ENCODE assay signal across 9 mouse cellular contexts in the genomic region with DNA sequence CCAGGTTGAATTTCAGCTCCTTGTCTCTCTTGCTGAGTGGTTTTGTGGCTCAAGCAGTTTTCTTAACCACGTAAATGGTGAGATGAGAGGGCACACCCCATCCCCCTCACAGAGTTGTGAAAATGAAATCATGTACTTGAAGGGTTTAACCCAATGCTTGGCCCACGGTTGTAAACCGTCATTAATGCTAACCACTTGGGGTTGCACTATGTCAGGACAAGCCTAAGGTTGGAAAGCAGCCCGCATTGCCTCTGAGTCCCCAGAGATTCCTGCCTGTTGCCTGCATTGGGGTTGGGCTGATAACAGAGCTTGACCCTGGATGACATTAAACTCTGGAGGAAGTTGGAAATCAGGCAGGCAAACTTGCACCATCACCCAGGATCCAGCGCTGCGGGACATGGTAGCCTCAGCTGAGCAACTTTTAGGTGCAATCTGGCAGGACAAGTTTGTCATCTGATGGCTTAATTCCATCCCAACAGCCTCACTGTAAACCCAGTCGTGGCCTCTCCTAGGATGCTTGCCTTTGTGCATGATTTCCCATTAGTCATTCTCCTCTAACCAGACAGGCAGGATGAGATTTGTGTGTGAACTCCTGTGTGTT. TPM values are rescaled to one million over a fixed set of nuclear protein-coding genes. Genes with fewer than 3 reads are reported as not detected.
DNase-seq lines count a peak whose midpoint lies in the region; ATAC-seq and TF ChIP-seq lines count a peak whose summit lies in the region.
"Had no signal": no experiment of that assay in that cellular context is flagged by ENCODE, and none has a peak within 500 bp of the region (broad histone marks: within the 10 kb centered on the region; RNA-seq: fewer than 3 reads in every experiment).

No protein-coding gene starts in this region.

- peak overlapping the region; percentile 99 for H3K9ac ChIP-seq in forebrain, postnatal 0 days
- H3K9ac ChIP-seq in limb, embryonic 11.5 days (ENCODE audit: low read length), result peak overlapping the region; percentile 91
- peak overlapping the region; percentile 76 for H3K9ac ChIP-seq in stomach, postnatal 0 days (ENCODE audit: low read length)

- H3K27ac ChIP-seq in layer of hippocampus, adult 2 months, result peak overlapping the region; percentile 97
- peak overlapping the region; percentile 100 for H3K27ac ChIP-seq in forebrain, postnatal 0 days (ENCODE audit: low read depth, low read length)
- peak overlapping the region; percentile 100 for H3K27ac ChIP-seq in hindbrain, embryonic 10.5 days
- peak overlapping the region; percentile 78; the same call in 1 of the 2 replicates for H3K27ac ChIP-seq in limb, embryonic 11.5 days (replicated peaks; ENCODE audit: low read depth, low read length)
- peak overlapping the region; percentile 87 for H3K27ac ChIP-seq in stomach, postnatal 0 days (replicated peaks)

- peak overlapping the region; percentile 87 for H3K4me3 ChIP-seq in layer of hippocampus, adult 2 months
- H3K4me3 ChIP-seq in forebrain, postnatal 0 days (ENCODE audit: low read depth, low read length), result peak overlapping the region; percentile 99
- peak overlapping the region; percentile 91 for H3K4me3 ChIP-seq in hindbrain, embryonic 10.5 days
- H3K4me3 ChIP-seq in limb, embryonic 11.5 days (ENCODE audit: low read depth, low read length), result peak overlapping the region; percentile 88
- H3K4me3 ChIP-seq in stomach, postnatal 0 days (ENCODE audit: low read depth, low read length), result peak overlapping the region; percentile 86

- no peaks in the 10 kb centered on the region for H3K36me3 ChIP-seq in forebrain, postnatal 0 days (ENCODE audit: insufficient read depth)
- H3K36me3 ChIP-seq in hindbrain, embryonic 10.5 days, result no peaks in the 10 kb centered on the region
- H3K36me3 ChIP-seq in limb, embryonic 11.5 days (ENCODE audit: control insufficient read depth, insufficient read depth, low read length), result no peaks in the 10 kb centered on the region
- no peaks in the 10 kb centered on the region for H3K36me3 ChIP-seq in stomach, postnatal 0 days (ENCODE audit: control insufficient read depth, insufficient read depth, low read length)

- no peak for DNase-seq in layer of hippocampus, adult 2 months (ENCODE audit: low spot score in 2 of 2)
- DNase-seq in layer of hippocampus, adult 18-20 months (ENCODE audit: low spot score in 2 of 2), result no peak
- peak; percentile 62 for DNase-seq in cerebellum, adult 11-12 months
- no peak for DNase-seq in forebrain, postnatal 0 days
- peak; percentile 60 for DNase-seq in hindbrain, embryonic 10.5 days (ENCODE audit: low spot score)
- peak; percentile 56 for DNase-seq in limb, embryonic 11.5 days (ENCODE audit: low spot score)
- peak; percentile 18 for DNase-seq in stomach, postnatal 0 days (ENCODE audit: low spot score)

- H3K4me1 ChIP-seq in forebrain, postnatal 0 days (ENCODE audit: insufficient read depth), result peaks cover 16% of the 10 kb centered on the region
- H3K4me1 ChIP-seq in hindbrain, embryonic 10.5 days (replicated peaks), result peaks cover 74% of the 10 kb centered on the region
- peaks cover 10% of the 10 kb centered on the region for H3K4me1 ChIP-seq in limb, embryonic 11.5 days (ENCODE audit: control insufficient read depth, insufficient read depth, low read length)
- peaks cover 8% of the 10 kb centered on the region; the same call in 1 of the 2 replicates for H3K4me1 ChIP-seq in stomach, postnatal 0 days (replicated peaks; ENCODE audit: control insufficient read depth, insufficient read depth)

- 20% methylated on average over 7 of the region's 7 CpGs for WGBS in forebrain, postnatal 0 days
- WGBS in hindbrain, embryonic 10.5 days, result 20% methylated on average over 7 of the region's 7 CpGs
- 25% methylated on average over 7 of the region's 7 CpGs for WGBS in limb, embryonic 11.5 days
- 7% methylated on average over 7 of the region's 7 CpGs for WGBS in stomach, postnatal 0 days

- H3K4me2 ChIP-seq in forebrain, postnatal 0 days (ENCODE audit: low read depth), result peak overlapping the region; percentile 63
- H3K4me2 ChIP-seq in limb, embryonic 11.5 days (ENCODE audit: low read depth, severe bottlenecking), result peak overlapping the region; percentile 74
- H3K4me2 ChIP-seq in stomach, postnatal 0 days (replicated peaks; ENCODE audit: low read depth), result peak overlapping the region; percentile 98

- 0 out of 2 replicates have a peak, but pooled peaks have one; percentile 0 for ATAC-seq in forebrain, postnatal 0 days
- ATAC-seq in limb, embryonic 11.5 days (ENCODE audit: insufficient number of reproducible peaks, low FRiP score, low TSS enrichment, low read depth), result peak; percentile 4; the same call in 1 of the 2 replicates
- ATAC-seq in megakaryocyte-erythroid progenitor cell, adult 5-6 weeks (replicated peaks; ENCODE audit: low FRiP score, low TSS enrichment, poor library complexity, severe bottlenecking), result peak; percentile 31
- 0 out of 2 replicates have a peak, but pooled peaks have one; percentile 5 for ATAC-seq in stomach, postnatal 0 days (ENCODE audit: low FRiP score, low TSS enrichment)

- no peak for TF ChIP-seq CTCF in layer of hippocampus, adult 2 months (conservative IDR thresholded peaks at IDR 0.05)
- TF ChIP-seq CTCF in forebrain, postnatal 0 days (IDR thresholded peaks at IDR 0.05; ENCODE audit: low read depth), result no peak
- no peak for TF ChIP-seq CTCF in stomach, postnatal 0 days (IDR thresholded peaks at IDR 0.05; ENCODE audit: low read depth)

- no peaks in the 10 kb centered on the region for H3K9me3 ChIP-seq in forebrain, postnatal 0 days (ENCODE audit: low read length)
- H3K9me3 ChIP-seq in hindbrain, embryonic 10.5 days, result no peaks in the 10 kb centered on the region
- H3K9me3 ChIP-seq in limb, embryonic 11.5 days (ENCODE audit: control insufficient read depth, low read length), result no peaks in the 10 kb centered on the region
- H3K9me3 ChIP-seq in stomach, postnatal 0 days (ENCODE audit: control insufficient read depth, low read length), result no peaks in the 10 kb centered on the region

- TF ChIP-seq EP300 in stomach, postnatal 0 days (optimal IDR thresholded peaks at IDR 0.05), result no peak

- H3K27me3 ChIP-seq in forebrain, postnatal 0 days (ENCODE audit: insufficient read depth, low read length), result no peaks in the 10 kb centered on the region
- H3K27me3 ChIP-seq in hindbrain, embryonic 10.5 days (ENCODE audit: insufficient read depth, poor library complexity, severe bottlenecking), result no peaks in the 10 kb centered on the region
- no peaks in the 10 kb centered on the region for H3K27me3 ChIP-seq in limb, embryonic 11.5 days (ENCODE audit: control insufficient read depth, insufficient read depth, low read length)
- H3K27me3 ChIP-seq in stomach, postnatal 0 days (ENCODE audit: control insufficient read depth, insufficient read depth, low read length), result no peaks in the 10 kb centered on the region
- H3K27me3 ChIP-seq: CH12.LX had no signal

RNA-seq across cellular contexts. Expression of gene Megf9, which starts 1.0 kb away (rescaled TPM):
- total RNA-seq in layer of hippocampus, adult 2 months (2021), result 100 to 1,000 TPM; 126 to 132 TPM
- total RNA-seq in layer of hippocampus, adult 18-20 months (2021), result 100 to 1,000 TPM; 124 to 125 TPM
- total RNA-seq in forebrain, postnatal 0 days (2014; rRNA removed), result 60.3 and 64.9 TPM in 2 replicates
- 28.8 and 35.4 TPM in 2 replicates for polyA plus RNA-seq in forebrain, postnatal 0 days (2015; fragmentation: Nextera tagmentation; extraction: Ambion mirVana)
- polyA plus RNA-seq in hindbrain, embryonic 10.5 days (2016; fragmentation: Nextera tagmentation; extraction: Ambion mirVana), result 17.9 and 22.2 TPM in 2 replicates
- polyA plus RNA-seq in limb, embryonic 11.5 days (2014; fragmentation: Nextera tagmentation; extraction: Ambion mirVana), result 11.6 and 14.3 TPM in 2 replicates
- 3.7 and 8.4 TPM in 2 replicates for total RNA-seq in megakaryocyte-erythroid progenitor cell, adult 5-6 weeks (2014; fragmentation: Nextera tagmentation)
- total RNA-seq in megakaryocyte-erythroid progenitor cell, adult 5-6 weeks (2017), result 4.1 and 4.7 TPM in 2 replicates
- 6.3 and 6.7 TPM in 2 replicates for polyA plus RNA-seq in stomach, postnatal 0 days (2015; fragmentation: Nextera tagmentation; extraction: Ambion mirVana)
- total RNA-seq: CH12.LX had no signal

Comparison
In these comparisons a context has a peak if more than half of its experiments do, and no peak if none do; other contexts are left out.
1. DNase-seq: peak in cerebellum, adult 11-12 months (single experiment), hindbrain, embryonic 10.5 days (single experiment), limb, embryonic 11.5 days (single experiment) and stomach, postnatal 0 days (single experiment); none in layer of hippocampus, adult 2 months (0 of 2), layer of hippocampus, adult 18-20 months (0 of 2) and forebrain, postnatal 0 days (single experiment).
2. Peak in every context shown above with its lines, with median percentiles within 50 percentile points of each other: H3K27ac ChIP-seq, H3K4me3 ChIP-seq, ATAC-seq, H3K4me2 ChIP-seq and H3K9ac ChIP-seq.